Mouse (Mus musculus) neural tube, embryonic 14.5 days (tissue): Measurements from ENCODE around the gene Twist2. TPM values are rescaled to one million over a fixed set of nuclear protein-coding genes. Genes with fewer than 3 reads are reported as not detected.

Experiments used
- ATAC-seq: fragments of 200-750 bp; cut with Nextera tagmentation; 2 replicates; pipeline ENCODE4 v1.8.0; 2017; ENCODE audit warnings: low read depth, mild to moderate bottlenecking, moderate TSS enrichment, moderate library complexity
- H3K27ac ChIP-seq: fragments of 300-500 bp; sonication (generic); 2 replicates; pipeline ENCODE4 v1.5.1; 2014; ENCODE audit warnings: low read depth, mild to moderate bottlenecking, control low read depth, low read length, moderate library complexity, mixed read lengths
- H3K27me3 ChIP-seq: fragments of 300-500 bp; sonication (generic); 2 replicates; pipeline ENCODE4 v1.6.1; 2014; ENCODE audit warnings: low read length; ENCODE audit not compliant: control insufficient read depth, insufficient read depth
- H3K36me3 ChIP-seq: fragments of 300-500 bp; sonication (generic); 2 replicates; pipeline ENCODE4 v1.6.1; 2014; ENCODE audit warnings: low read length, mixed read lengths; ENCODE audit not compliant: control insufficient read depth, insufficient read depth
- H3K4me1 ChIP-seq: fragments of 300-500 bp; sonication (generic); 2 replicates; pipeline ENCODE4 v1.6.1; 2014; ENCODE audit warnings: low read length; ENCODE audit not compliant: control insufficient read depth, insufficient read depth
- H3K4me2 ChIP-seq: fragments of 300-500 bp; sonication (generic); 2 replicates; pipeline ENCODE4 v1.6.1; 2014; ENCODE audit warnings: mild to moderate bottlenecking, low read depth, low read length, control low read depth
- H3K4me3 ChIP-seq: fragments of 300-500 bp; sonication (generic); 2 replicates; pipeline ENCODE4 v1.5.1; 2014; ENCODE audit warnings: low read depth, low read length, control low read depth, mixed read lengths
- H3K9ac ChIP-seq: fragments of 300-500 bp; sonication (generic); replicated peaks from 2 replicates; pipeline ENCODE4 v1.6.1; 2014; ENCODE audit warnings: low read depth, mild to moderate bottlenecking, control low read depth, low read length, mixed read lengths
- H3K9me3 ChIP-seq: fragments of 300-500 bp; sonication (generic); 2 replicates; pipeline ENCODE4 v1.6.1; 2016; ENCODE audit warnings: low read length; ENCODE audit not compliant: control insufficient read depth
- WGBS: fragments of 180-500 bp; shearing (Covaris S2); extraction: QIAGEN DNeasy Blood & Tissue Kit; methylation state at CpG from one replicate; pipeline ENCODE4 v1.1.7; 2014; 5-methylcytosine and 5-hydroxymethylcytosine counted together
- polyA plus RNA-seq: library from polyadenylated mRNA; unstranded; fragments of >200 nt; fragmentation: Nextera tagmentation; extraction: Ambion mirVana; gene quantifications from 2 replicates; pipeline ENCODE4 v1.2.1, GENCODE M21; 2014

Twist2 gene
- polyA plus RNA-seq, 1 experiment from 2014 or later, result 1.4 TPM

DNA sequence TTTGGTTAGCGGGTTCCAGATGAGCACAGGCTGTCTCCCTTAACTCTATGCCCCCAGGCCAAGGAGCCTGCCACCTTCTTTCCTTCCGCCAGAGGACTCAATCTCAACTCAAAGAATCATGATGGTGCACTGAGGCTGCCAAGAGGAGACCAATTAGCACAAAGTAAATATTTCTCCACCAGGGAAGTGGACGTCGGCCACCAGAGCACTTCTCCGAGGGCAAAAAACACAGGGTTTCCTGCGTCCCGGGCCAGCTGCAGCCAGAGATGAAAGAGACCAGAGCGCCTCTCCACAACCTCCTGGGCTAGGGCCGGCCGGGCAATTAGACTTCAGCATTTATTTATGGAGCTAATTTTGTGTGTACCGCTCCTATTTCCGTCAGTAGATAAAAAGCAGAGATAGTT lies 31.0 kb upstream of the Twist2 start:
- H3K4me2 ChIP-seq, result peak overlapping the region; percentile 31; the same call in 1 of the 2 replicates
- no peaks in the 10 kb centered on the region for H3K36me3 ChIP-seq
- H3K27me3 ChIP-seq, result no peaks in the 10 kb centered on the region
- 15% methylated on average over 12 of the region's 12 CpGs for WGBS
- H3K4me3 ChIP-seq, result no peak overlapping the region
- peaks cover 9% of the 10 kb centered on the region; the same call in 1 of the 2 replicates for H3K4me1 ChIP-seq
- no peaks in the 10 kb centered on the region for H3K9me3 ChIP-seq
- ATAC-seq, result no peak
- H3K9ac ChIP-seq, result no peak overlapping the region
- H3K27ac ChIP-seq, result no peak overlapping the region

GRCm38 (mm10) chr1:91770676-91771075 lies 30.6 kb upstream of the Twist2 start:
- Histone ChIP-seq H3K9me3 (no peaks in the 10 kb centered on the region), H3K9ac (no peak overlapping the region), H3K4me2 (peak overlapping the region; percentile 31; the same call in 1 of the 2 replicates), H3K27ac (no peak overlapping the region), H3K4me1 (peaks cover 9% of the 10 kb centered on the region; the same call in 1 of the 2 replicates), H3K4me3 (no peak overlapping the region), H3K27me3 (no peaks in the 10 kb centered on the region), H3K36me3 (no peaks in the 10 kb centered on the region)
- 5% methylated on average over 10 of the region's 10 CpGs for WGBS
- no peak for ATAC-seq

GRCm38 (mm10) chr1:91776928-91777327 lies 24.3 kb upstream of the Twist2 start:
- no peak for ATAC-seq
- WGBS, result 81% methylated on average over 5 of the region's 5 CpGs

DNA sequence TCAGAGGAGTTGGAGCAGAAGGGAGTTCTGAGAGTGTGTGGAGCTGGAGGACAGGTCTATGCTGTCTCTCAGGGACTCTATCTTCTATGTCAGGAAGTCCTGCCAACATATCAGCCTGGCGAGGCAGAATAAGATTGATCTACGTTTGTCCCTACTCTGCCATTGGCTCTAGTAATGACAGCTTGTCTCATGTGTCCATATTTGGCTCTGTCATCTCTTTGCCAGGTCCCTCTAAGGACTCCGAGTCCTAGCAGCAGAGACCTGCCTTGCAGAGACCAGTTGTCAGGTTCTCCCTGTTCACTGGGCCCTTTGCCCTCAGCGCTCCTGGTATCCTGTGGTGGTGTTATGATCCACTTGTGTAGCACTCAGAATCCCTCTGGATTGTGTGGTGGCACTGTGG lies 21.4 kb upstream of the Twist2 start:
- no peak overlapping the region for H3K4me3 ChIP-seq
- no peaks in the 10 kb centered on the region for H3K9me3 ChIP-seq
- H3K4me1 ChIP-seq, result no peaks in the 10 kb centered on the region
- no peak for ATAC-seq
- no peak overlapping the region for H3K9ac ChIP-seq
- H3K4me2 ChIP-seq, result no peak overlapping the region
- H3K27me3 ChIP-seq, result no peaks in the 10 kb centered on the region
- no peak overlapping the region for H3K27ac ChIP-seq
- WGBS, result 88% methylated on average over 4 of the region's 4 CpGs
- no peaks in the 10 kb centered on the region for H3K36me3 ChIP-seq

More at GRCm38 (mm10) chr1:91776928-91777327, 24.3 kb upstream of the Twist2 start:
- Histone ChIP-seq H3K4me1 (no peaks in the 10 kb centered on the region), H3K4me2 (no peak overlapping the region), H3K27me3 (no peaks in the 10 kb centered on the region), H3K9me3 (no peaks in the 10 kb centered on the region), H3K4me3 (no peak overlapping the region), H3K27ac (no peak overlapping the region), H3K36me3 (no peaks in the 10 kb centered on the region), H3K9ac (no peak overlapping the region)

- no peaks in the 10 kb centered on the region for H3K4me1 ChIP-seq
- no peaks in the 10 kb centered on the region for H3K36me3 ChIP-seq
- 86% methylated on average over 7 of the region's 7 CpGs for WGBS
- ATAC-seq, result no peak
- no peak overlapping the region for H3K27ac ChIP-seq
- no peak overlapping the region for H3K4me2 ChIP-seq
- H3K4me3 ChIP-seq, result no peak overlapping the region
- no peaks in the 10 kb centered on the region for H3K9me3 ChIP-seq
- no peak overlapping the region for H3K9ac ChIP-seq
- H3K27me3 ChIP-seq, result no peaks in the 10 kb centered on the region
Measured at GRCm38 (mm10) chr1:91781182-91781581, 20.1 kb upstream of the Twist2 start.

GRCm38 (mm10) chr1:91784162-91784561 lies 17.1 kb upstream of the Twist2 start:
- no peak overlapping the region for H3K27ac ChIP-seq
- no peaks in the 10 kb centered on the region for H3K27me3 ChIP-seq
- no peaks in the 10 kb centered on the region for H3K9me3 ChIP-seq
- H3K4me2 ChIP-seq, result no peak overlapping the region
- no peak overlapping the region for H3K9ac ChIP-seq
- H3K4me1 ChIP-seq, result no peaks in the 10 kb centered on the region
- 91% methylated on average over 3 of the region's 3 CpGs for WGBS
- no peak for ATAC-seq
- H3K36me3 ChIP-seq, result no peaks in the 10 kb centered on the region
- H3K4me3 ChIP-seq, result no peak overlapping the region

- H3K36me3 ChIP-seq, result no peaks in the 10 kb centered on the region
- H3K27me3 ChIP-seq, result peaks cover 37% of the 10 kb centered on the region
- H3K4me3 ChIP-seq, result no peak overlapping the region
- H3K27ac ChIP-seq, result no peak overlapping the region
- no peaks in the 10 kb centered on the region for H3K9me3 ChIP-seq
- peaks cover 5% of the 10 kb centered on the region; the same call in 1 of the 2 replicates for H3K4me1 ChIP-seq
- 75% methylated on average over 3 of the region's 3 CpGs for WGBS
- ATAC-seq, result no peak
- H3K4me2 ChIP-seq, result no peak overlapping the region
- H3K9ac ChIP-seq, result no peak overlapping the region
Measured at GRCm38 (mm10) chr1:91799323-91799722, 1.9 kb upstream of the Twist2 start.

GRCm38 (mm10) chr1:91800348-91800747 lies 913 bp upstream of the Twist2 start:
- H3K9me3 ChIP-seq, result no peaks in the 10 kb centered on the region
- H3K9ac ChIP-seq, result no peak overlapping the region; the same call in 1 of the 2 replicates
- H3K27me3 ChIP-seq, result peaks cover 37% of the 10 kb centered on the region
- no peak overlapping the region for H3K27ac ChIP-seq
- H3K4me1 ChIP-seq, result peaks cover 5% of the 10 kb centered on the region; the same call in 1 of the 2 replicates
- no peak for ATAC-seq
- H3K36me3 ChIP-seq, result no peaks in the 10 kb centered on the region
- no peak overlapping the region for H3K4me3 ChIP-seq
- WGBS, result 15% methylated on average over 13 of the region's 13 CpGs
- peak overlapping the region; percentile 76; the same call in 1 of the 2 replicates for H3K4me2 ChIP-seq

GRCm38 (mm10) chr1:91801844-91802366 lies 644 bp downstream of the Twist2 start:
- H3K9me3 ChIP-seq, result no peaks in the 10 kb centered on the region
- ATAC-seq, result peak; percentile 56; the same call in 1 of the 2 replicates
- H3K4me2 ChIP-seq, result peak overlapping the region; percentile 76
- H3K4me1 ChIP-seq, result peaks cover 5% of the 10 kb centered on the region; the same call in 1 of the 2 replicates
- H3K27me3 ChIP-seq, result peaks cover 40% of the 10 kb centered on the region
- peak overlapping the region; percentile 39 for H3K9ac ChIP-seq
- under 1% methylated on average over 45 of the region's 45 CpGs for WGBS
- no peak overlapping the region for H3K27ac ChIP-seq
- no peaks in the 10 kb centered on the region for H3K36me3 ChIP-seq
- peak overlapping the region; percentile 38 for H3K4me3 ChIP-seq
